Mouse (Mus musculus): ENCODE data around the gene Cnpy3. TPM values are rescaled to one million over a fixed set of nuclear protein-coding genes. Genes with fewer than 3 reads are reported as not detected.

Gene Cnpy3
- polyA plus RNA-seq, 1 experiment from 2014 or later = 83.5 TPM

DNA sequence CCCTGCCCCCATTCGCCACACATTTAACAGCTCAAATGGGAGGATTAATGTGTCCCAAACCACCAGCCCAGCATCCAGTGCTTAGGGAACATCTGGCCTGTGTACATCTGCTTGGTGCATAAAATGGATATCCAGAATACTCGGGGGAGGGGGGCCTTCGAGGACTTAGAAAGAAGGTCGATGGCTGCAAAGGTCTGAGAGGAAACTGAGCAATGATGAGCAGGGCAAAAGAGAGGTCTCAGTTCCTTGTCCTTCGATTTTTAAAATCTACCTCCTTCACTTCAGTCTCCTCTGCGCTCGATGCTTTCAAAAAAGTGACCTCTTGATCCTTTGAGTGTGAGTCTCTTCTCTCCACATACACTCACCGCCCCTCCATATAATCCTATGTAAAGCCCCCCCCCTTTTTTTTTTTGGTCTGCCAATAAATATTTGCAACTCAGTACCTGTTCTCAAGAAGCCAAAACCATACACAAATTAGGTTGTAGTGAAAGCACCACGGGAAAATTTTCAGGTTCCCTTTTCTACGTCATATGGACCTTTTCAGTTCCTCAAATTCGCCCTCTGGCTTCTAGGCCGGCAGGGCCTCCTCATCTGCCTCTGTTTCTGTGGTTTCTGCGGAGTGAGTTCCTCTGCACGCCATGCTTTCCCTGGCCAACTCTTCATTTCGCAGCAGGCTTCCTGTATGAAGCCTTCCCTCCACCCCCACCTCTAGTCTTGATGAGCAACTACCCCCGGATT lies 789 bp downstream of the Cnpy3 start:
- no peak for ATAC-seq (replicated peaks; ENCODE audit: low FRiP score)
- H3K36me3 ChIP-seq = peaks cover 18% of the 10 kb centered on the region

GRCm38 (mm10) chr17:46750580-46750979 lies 1.4 kb downstream of the Cnpy3 start:
- Histone ChIP-seq H3K4me3 (replicated peaks) (peak overlapping the region; percentile 94), H3K27me3 (no peaks in the 10 kb centered on the region), H3K36me3 (peaks cover 25% of the 10 kb centered on the region), H3K9me3 (replicated peaks) (no peaks in the 10 kb centered on the region), H3K4me1 (peaks cover 19% of the 10 kb centered on the region), H3K4me2 (peak overlapping the region; percentile 80), H3K27ac (peak overlapping the region; percentile 95; the same call in 1 of the 2 replicates), H3K9ac (peak overlapping the region; percentile 69; the same call in 1 of the 2 replicates)
- 86% methylated on average over 4 of the region's 4 CpGs for WGBS
- no peak for ATAC-seq (replicated peaks; ENCODE audit: low FRiP score)

More for the DNA sequence above, 789 bp downstream of the Cnpy3 start:
- peak overlapping the region; percentile 80 for H3K4me2 ChIP-seq
- H3K4me3 ChIP-seq (replicated peaks) = peak overlapping the region; percentile 94
- H3K4me1 ChIP-seq = peaks cover 19% of the 10 kb centered on the region
- H3K27ac ChIP-seq = peak overlapping the region; percentile 95
- H3K9me3 ChIP-seq (replicated peaks) = no peaks in the 10 kb centered on the region
- H3K27me3 ChIP-seq = no peaks in the 10 kb centered on the region
- peak overlapping the region; percentile 69 for H3K9ac ChIP-seq
- 18% methylated on average over 16 of the region's 16 CpGs for WGBS

DNA sequence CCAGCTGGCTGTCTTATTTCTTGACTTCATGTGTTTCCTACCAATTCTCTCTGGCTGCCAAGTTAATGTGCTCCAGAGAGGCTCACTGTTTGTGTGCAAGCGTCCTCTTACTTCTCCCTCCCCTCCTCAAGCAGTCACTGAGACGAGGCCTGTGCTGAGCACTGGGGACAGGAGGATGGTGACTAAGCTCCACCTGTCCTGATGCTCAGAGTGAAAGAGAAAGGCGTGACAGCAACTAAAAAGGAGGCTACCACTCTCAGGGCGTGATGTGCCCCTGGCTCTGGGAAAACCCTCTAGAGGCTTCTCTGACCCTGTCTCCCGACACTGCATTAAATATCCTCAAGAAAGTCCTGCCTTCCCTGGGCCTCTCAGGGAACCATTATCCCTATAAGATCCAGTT lies 2.7 kb downstream of the Cnpy3 start:
- Histone ChIP-seq H3K4me3 (replicated peaks) (no peak overlapping the region), H3K36me3 (peaks cover 35% of the 10 kb centered on the region), H3K27ac (no peak overlapping the region), H3K9ac (no peak overlapping the region), H3K27me3 (no peaks in the 10 kb centered on the region), H3K4me1 (peaks cover 19% of the 10 kb centered on the region), H3K9me3 (replicated peaks) (no peaks in the 10 kb centered on the region), H3K4me2 (no peak overlapping the region)
- WGBS = 87% methylated on average over 5 of the region's 5 CpGs
- no peak for ATAC-seq (replicated peaks; ENCODE audit: low FRiP score)

GRCm38 (mm10) chr17:46747806-46748205 lies 4.2 kb downstream of the Cnpy3 start:
- no peak overlapping the region for H3K9ac ChIP-seq
- no peaks in the 10 kb centered on the region for H3K27me3 ChIP-seq
- H3K9me3 ChIP-seq (replicated peaks) = no peaks in the 10 kb centered on the region
- WGBS = 98% methylated on average over 2 of the region's 2 CpGs
- peaks cover 50% of the 10 kb centered on the region for H3K36me3 ChIP-seq
- no peak for ATAC-seq (replicated peaks; ENCODE audit: low FRiP score)
- H3K4me2 ChIP-seq = no peak overlapping the region
- no peak overlapping the region for H3K4me3 ChIP-seq (replicated peaks)
- peaks cover 19% of the 10 kb centered on the region for H3K4me1 ChIP-seq
- H3K27ac ChIP-seq = no peak overlapping the region

DNA sequence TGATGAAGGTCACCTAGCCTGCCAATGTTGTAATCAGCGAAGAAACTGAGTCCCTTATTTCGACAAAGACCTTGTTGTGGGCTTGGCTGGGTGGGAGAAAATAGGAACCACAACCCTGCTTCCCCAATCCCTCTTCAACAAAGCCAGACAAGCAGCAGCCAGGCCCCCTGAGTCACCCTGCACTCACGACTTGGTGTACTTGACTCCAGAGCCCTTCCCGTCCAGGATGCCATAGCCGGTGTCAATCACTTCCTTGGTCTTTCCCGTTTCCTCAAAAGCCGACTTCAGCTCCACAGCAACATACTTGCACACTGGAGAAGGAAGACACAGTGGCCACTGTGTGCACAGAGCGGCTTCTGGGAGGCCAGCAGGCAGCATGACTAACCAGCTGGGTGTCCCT lies 4.8 kb downstream of the Cnpy3 start:
- H3K27me3 ChIP-seq = no peaks in the 10 kb centered on the region
- ATAC-seq (replicated peaks; ENCODE audit: low FRiP score) = no peak
- H3K4me2 ChIP-seq = no peak overlapping the region
- H3K27ac ChIP-seq = no peak overlapping the region
- peaks cover 56% of the 10 kb centered on the region for H3K36me3 ChIP-seq
- no peak overlapping the region for H3K9ac ChIP-seq
- H3K4me1 ChIP-seq = peaks cover 14% of the 10 kb centered on the region
- WGBS = 87% methylated on average over 8 of the region's 8 CpGs
- H3K9me3 ChIP-seq (replicated peaks) = no peaks in the 10 kb centered on the region
- no peak overlapping the region for H3K4me3 ChIP-seq (replicated peaks)

- 95% methylated on average over 2 of the region's 2 CpGs for WGBS
- no peaks in the 10 kb centered on the region for H3K27me3 ChIP-seq
These were observed 6.5 kb downstream of the Cnpy3 start for GRCm38 (mm10) chr17:46745506-46745905.

GRCm38 (mm10) chr17:46742986-46743385 lies 9.0 kb downstream of the Cnpy3 start:
- 86% methylated on average over 9 of the region's 9 CpGs for WGBS
- H3K27me3 ChIP-seq = no peaks in the 10 kb centered on the region
- no peak overlapping the region for H3K9ac ChIP-seq
- ATAC-seq (replicated peaks; ENCODE audit: low FRiP score) = no peak
- H3K4me2 ChIP-seq = no peak overlapping the region
- H3K4me3 ChIP-seq (replicated peaks) = no peak overlapping the region
- H3K9me3 ChIP-seq (replicated peaks) = no peaks in the 10 kb centered on the region
- H3K36me3 ChIP-seq = peaks cover 63% of the 10 kb centered on the region
- H3K27ac ChIP-seq = no peak overlapping the region
- no peaks in the 10 kb centered on the region for H3K4me1 ChIP-seq

More at GRCm38 (mm10) chr17:46745506-46745905, 6.5 kb downstream of the Cnpy3 start:
- H3K4me3 ChIP-seq (replicated peaks) = no peak overlapping the region
- ATAC-seq (replicated peaks; ENCODE audit: low FRiP score) = no peak
- no peak overlapping the region for H3K9ac ChIP-seq
- H3K9me3 ChIP-seq (replicated peaks) = no peaks in the 10 kb centered on the region
- peaks cover 66% of the 10 kb centered on the region for H3K36me3 ChIP-seq
- no peak overlapping the region for H3K4me2 ChIP-seq
- peaks cover 4% of the 10 kb centered on the region for H3K4me1 ChIP-seq
- H3K27ac ChIP-seq = no peak overlapping the region

GRCm38 (mm10) chr17:46741305-46741704 lies 10.7 kb downstream of the Cnpy3 start:
- Histone ChIP-seq H3K36me3 (peaks cover 59% of the 10 kb centered on the region), H3K9ac (no peak overlapping the region)
- WGBS = 92% methylated on average over 6 of the region's 6 CpGs

DNA sequence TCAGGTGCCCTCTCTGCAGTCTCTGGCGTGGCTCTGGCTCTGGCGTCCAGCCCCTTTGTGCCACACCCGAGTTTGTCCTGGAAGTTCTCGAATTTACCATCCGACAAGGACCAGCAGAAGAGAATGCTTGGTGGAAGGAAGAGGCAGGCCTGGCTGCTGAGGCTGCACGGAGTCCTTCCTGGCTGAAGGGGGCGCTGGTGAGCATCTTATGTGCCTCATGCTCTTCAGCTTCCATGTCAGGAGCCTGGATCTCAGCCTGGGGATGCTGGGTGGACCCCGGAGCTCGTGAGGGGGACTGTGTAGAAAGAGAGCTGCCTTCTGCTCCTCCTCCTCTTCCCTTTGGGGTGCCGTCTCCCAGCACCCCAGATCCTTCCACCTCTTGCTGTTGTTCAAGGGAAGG lies 15.9 kb downstream of the Cnpy3 start:
- H3K4me3 ChIP-seq (replicated peaks) = no peak overlapping the region
- no peak overlapping the region for H3K9ac ChIP-seq
- H3K4me1 ChIP-seq = no peaks in the 10 kb centered on the region
- no peaks in the 10 kb centered on the region for H3K27me3 ChIP-seq
- no peak overlapping the region for H3K27ac ChIP-seq
- no peak for ATAC-seq (replicated peaks; ENCODE audit: low FRiP score)
- H3K4me2 ChIP-seq = no peak overlapping the region
- no peaks in the 10 kb centered on the region for H3K9me3 ChIP-seq (replicated peaks)
- peaks cover 25% of the 10 kb centered on the region for H3K36me3 ChIP-seq
- WGBS = 63% methylated on average over 10 of the region's 10 CpGs

More at GRCm38 (mm10) chr17:46741305-46741704, 10.7 kb downstream of the Cnpy3 start:
- no peaks in the 10 kb centered on the region for H3K27me3 ChIP-seq
- no peak overlapping the region for H3K4me2 ChIP-seq
- ATAC-seq (replicated peaks; ENCODE audit: low FRiP score) = no peak
- no peak overlapping the region for H3K27ac ChIP-seq
- no peaks in the 10 kb centered on the region for H3K4me1 ChIP-seq
- no peaks in the 10 kb centered on the region for H3K9me3 ChIP-seq (replicated peaks)
- H3K4me3 ChIP-seq (replicated peaks) = no peak overlapping the region

DNA sequence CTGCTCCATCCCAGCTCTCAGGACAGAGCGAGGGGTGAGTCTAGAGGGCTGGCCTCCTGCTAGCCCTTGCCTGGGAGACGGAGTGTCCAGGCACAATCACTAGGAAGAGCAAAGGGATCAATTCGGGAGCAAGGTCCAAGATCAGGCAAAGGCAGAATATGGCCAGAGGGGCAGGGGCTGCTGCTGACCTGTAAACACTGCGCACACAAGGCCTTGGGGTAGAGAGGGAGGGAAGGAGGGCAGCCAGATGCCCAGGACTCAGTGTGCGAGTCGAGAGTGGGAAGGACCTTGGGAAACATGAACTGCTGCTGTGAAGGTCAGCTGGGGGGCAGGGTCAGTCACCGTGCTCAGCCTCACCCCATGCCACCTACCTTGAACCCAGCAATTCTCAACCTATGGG lies 16.7 kb downstream of the Cnpy3 start:
- H3K4me1 ChIP-seq = no peaks in the 10 kb centered on the region
- H3K4me2 ChIP-seq = no peak overlapping the region
- H3K27me3 ChIP-seq = no peaks in the 10 kb centered on the region
- ATAC-seq (replicated peaks; ENCODE audit: low FRiP score) = no peak
- 82% methylated on average over 7 of the region's 7 CpGs for WGBS
- H3K36me3 ChIP-seq = peaks cover 23% of the 10 kb centered on the region
- H3K9ac ChIP-seq = no peak overlapping the region
- H3K4me3 ChIP-seq (replicated peaks) = no peak overlapping the region
- no peaks in the 10 kb centered on the region for H3K9me3 ChIP-seq (replicated peaks)
- no peak overlapping the region for H3K27ac ChIP-seq

DNA sequence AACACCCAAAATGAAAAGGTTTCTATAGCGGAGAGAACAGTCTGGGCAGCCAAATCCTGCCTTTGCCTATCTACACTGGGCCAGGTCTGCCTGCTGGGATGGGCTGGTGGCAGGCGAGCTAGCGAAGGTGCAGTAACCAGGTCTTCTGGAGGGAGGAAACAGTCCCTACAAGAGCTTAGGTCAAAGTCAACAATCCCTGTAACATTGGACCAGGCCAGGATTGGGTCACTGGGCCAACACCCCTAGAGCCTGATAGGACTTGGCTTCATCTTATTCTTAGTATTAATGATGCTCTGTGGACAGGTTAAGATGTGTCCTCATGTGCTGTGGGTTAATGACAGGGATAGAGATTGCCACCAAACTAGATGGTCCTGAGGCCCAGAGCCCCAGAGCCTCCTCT lies 18.0 kb downstream of the Cnpy3 start:
- no peak for ATAC-seq (replicated peaks; ENCODE audit: low FRiP score)
- Histone ChIP-seq H3K4me1 (peaks cover under 1% of the 10 kb centered on the region; the same call in 1 of the 2 replicates), H3K9ac (no peak overlapping the region), H3K27ac (no peak overlapping the region), H3K4me2 (no peak overlapping the region), H3K36me3 (peaks cover 23% of the 10 kb centered on the region), H3K4me3 (replicated peaks) (no peak overlapping the region), H3K9me3 (replicated peaks) (no peaks in the 10 kb centered on the region), H3K27me3 (peaks cover 5% of the 10 kb centered on the region)
- WGBS = 98% methylated on average over 3 of the region's 3 CpGs

DNA sequence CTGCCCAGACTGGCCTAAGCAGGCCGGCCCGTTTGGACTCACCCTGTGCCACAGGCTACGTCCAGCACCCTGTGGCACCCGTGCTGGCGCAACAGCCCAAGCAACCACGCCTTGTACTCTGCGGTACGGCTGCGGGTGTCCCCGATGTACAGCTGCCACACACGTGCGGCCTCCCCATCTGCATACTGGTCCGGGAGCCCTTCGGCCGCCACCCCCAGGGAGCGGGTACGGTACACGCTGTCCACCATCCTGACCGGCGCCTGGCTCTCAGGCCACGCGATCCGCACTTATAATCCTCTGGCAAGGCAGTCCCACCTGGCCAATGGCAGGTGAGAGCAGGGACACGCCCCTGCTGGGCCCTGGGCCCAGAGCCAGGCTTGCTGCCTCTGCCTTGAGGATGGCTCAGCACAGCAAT lies 23.1 kb downstream of the Cnpy3 start, which contains the start of gene Gnmt:
Gene Gnmt, minus strand, starts transcription at position 265 of the 415 bp plus-strand sequence.
- Histone ChIP-seq H3K9me3 (replicated peaks) (no peaks in the 10 kb centered on the region), H3K36me3 (peaks cover 24% of the 10 kb centered on the region), H3K27ac (no peak within 1 kb of the TSS), H3K4me2 (peak within 1 kb of the TSS; percentile 52), H3K9ac (no peak within 1 kb of the TSS; the same call in 1 of the 2 replicates), H3K4me1 (peaks cover 7% of the 10 kb centered on the region), H3K4me3 (replicated peaks) (peak within 1 kb of the TSS; percentile 20), H3K27me3 (peaks cover 16% of the 10 kb centered on the region)
- ATAC-seq (replicated peaks; ENCODE audit: low FRiP score) = peak; percentile 62; the same call in 1 of the 2 replicates
- WGBS = 15% methylated on average over 24 of the region's 24 CpGs

All from kidney, embryonic 15.5 days (tissue).